Mouse (Mus musculus) MEL (cell line): ENCODE measurements around the gene Ptpn22. TPM values are rescaled to one million over a fixed set of nuclear protein-coding genes. Genes with fewer than 3 reads are reported as not detected.

Experiments used
- DNase-seq: peaks from one replicate; pipeline ENCODE4 v3.0.0; 2011; ENCODE audit warnings: low read depth, low spot score
- H3K27ac ChIP-seq: 2 replicates; pipeline ENCODE4 v1.5.1; 2012; ENCODE audit warnings: low read depth, mild to moderate bottlenecking, control low read depth, low read length, moderate library complexity; ENCODE audit not compliant: control insufficient read depth
- H3K27me3 ChIP-seq, 2 experiments: fragments of 150-350 bp in 1 of 2; sonication (generic) in 1 of 2; 2 replicates each; pipeline ENCODE4 v1.6.1; 2012; ENCODE audit warnings: low read length in 2 of 2, mild to moderate bottlenecking in 2 of 2, improper control_type of control experiment in 1 of 2, moderate library complexity in 1 of 2; ENCODE audit not compliant: insufficient read depth in 2 of 2, control insufficient read depth in 1 of 2
- H3K36me3 ChIP-seq, 2 experiments: 2 replicates each; pipeline ENCODE4 v1.6.1; 2012 to 2014; ENCODE audit warnings: low read length in 2 of 2, improper control_type of control experiment in 1 of 2, inconsistent platforms in 1 of 2, mild to moderate bottlenecking in 1 of 2; ENCODE audit not compliant: insufficient read depth in 2 of 2, control insufficient read depth in 1 of 2
- H3K4me1 ChIP-seq, 2 experiments: fragments of 150-350 bp in 1 of 2; sonication (generic) in 1 of 2; 2 replicates each; pipeline ENCODE4 v1.6.1; 2012; ENCODE audit warnings: low read length in 2 of 2, improper control_type of control experiment in 1 of 2, mild to moderate bottlenecking in 1 of 2; ENCODE audit not compliant: insufficient read depth in 2 of 2, control insufficient read depth in 1 of 2
- H3K4me3 ChIP-seq, 2 experiments: fragments of 150-350 bp in 1 of 2; sonication (generic) in 1 of 2; 2 replicates each; pipeline ENCODE4 v1.5.1; 2012; ENCODE audit warnings: low read depth in 2 of 2, low read length in 2 of 2, mild to moderate bottlenecking in 2 of 2, moderate library complexity in 2 of 2, control low read depth in 1 of 2, improper control_type of control experiment in 1 of 2; ENCODE audit not compliant: control insufficient read depth in 1 of 2, insufficient read depth in 1 of 2
- H3K79me2 ChIP-seq: 2 replicates; pipeline ENCODE4 v1.6.1; 2012; ENCODE audit warnings: mild to moderate bottlenecking, low read length, moderate library complexity; ENCODE audit not compliant: control insufficient read depth, poor library complexity, insufficient read depth
- H3K9ac ChIP-seq: 2 replicates; pipeline ENCODE4 v1.6.1; 2012; ENCODE audit warnings: low read depth, mild to moderate bottlenecking, control low read depth, low read length, moderate library complexity; ENCODE audit not compliant: control insufficient read depth, poor library complexity, severe bottlenecking
- H3K9me3 ChIP-seq: fragments of 150-350 bp; sonication (generic); replicated peaks from 2 replicates; pipeline ENCODE4 v1.6.1; 2012; ENCODE audit warnings: mild to moderate bottlenecking, low read length, improper control_type of control experiment, moderate library complexity; ENCODE audit not compliant: insufficient read depth
- BHLHE40 ChIP-seq: IDR thresholded peaks from 2 replicates; pipeline ENCODE4 v1.6.1; 2012; ENCODE audit warnings: low read depth, mild to moderate bottlenecking, inconsistent platforms, low read length, improper control_type of control experiment, borderline replicate concordance
- ELF1 ChIP-seq: IDR thresholded peaks from 2 replicates; pipeline ENCODE4 v1.6.1; 2014; ENCODE audit warnings: low read depth, mild to moderate bottlenecking, inconsistent platforms, low read length, improper control_type of control experiment, moderate library complexity
- EP300 ChIP-seq, 2 experiments: IDR thresholded peaks; 2 replicates each; pipeline ENCODE4 v1.6.1; 2011; ENCODE audit warnings: improper control_type of control experiment in 2 of 2, low read length in 2 of 2, low read depth in 1 of 2, mild to moderate bottlenecking in 1 of 2
- GABPA ChIP-seq: IDR thresholded peaks from 2 replicates; pipeline ENCODE4 v1.6.1; 2012; ENCODE audit warnings: low read depth, mild to moderate bottlenecking, inconsistent platforms, low read length, improper control_type of control experiment, moderate library complexity
- GATA1 ChIP-seq: IDR thresholded peaks from 2 replicates; pipeline ENCODE4 v1.6.1; 2011; ENCODE audit warnings: low read depth, low read length, improper control_type of control experiment
- JUND ChIP-seq: IDR thresholded peaks from 2 replicates; pipeline ENCODE4 v1.6.1; 2011; ENCODE audit warnings: low read depth, mild to moderate bottlenecking, improper control_type of control experiment, low read length
- MAFK ChIP-seq: IDR thresholded peaks from 2 replicates; pipeline ENCODE4 v1.6.1; 2011; ENCODE audit warnings: low read depth, mild to moderate bottlenecking, low read length, improper control_type of control experiment, borderline replicate concordance
- MAX ChIP-seq: IDR thresholded peaks from 2 replicates; pipeline ENCODE4 v1.6.1; 2011; ENCODE audit warnings: low read length, improper control_type of control experiment
- MXI1 ChIP-seq: IDR thresholded peaks from 2 replicates; pipeline ENCODE4 v1.6.1; 2011; ENCODE audit warnings: mild to moderate bottlenecking, low read depth, low read length, improper control_type of control experiment
- POLR2AphosphoS2 ChIP-seq: IDR thresholded peaks from 2 replicates; pipeline ENCODE4 v1.6.1; 2011; ENCODE audit warnings: low read length, improper control_type of control experiment
- POLR2AphosphoS5 ChIP-seq: IDR thresholded peaks from 2 replicates; pipeline ENCODE4 v1.6.1; 2012; ENCODE audit warnings: low read depth, borderline replicate concordance, mild to moderate bottlenecking, inconsistent platforms, low read length, moderate library complexity, mixed read lengths
- RAD21 ChIP-seq: IDR thresholded peaks from 2 replicates; pipeline ENCODE4 v1.6.1; 2011; ENCODE audit warnings: mild to moderate bottlenecking, low read depth, low read length, improper control_type of control experiment
- SIN3A ChIP-seq: IDR thresholded peaks from 2 replicates; pipeline ENCODE4 v1.6.1; 2012; ENCODE audit warnings: low read length, improper control_type of control experiment, inconsistent platforms
- SMC3 ChIP-seq: IDR thresholded peaks from 2 replicates; pipeline ENCODE4 v1.6.1; 2011; ENCODE audit warnings: low read depth, low read length, improper control_type of control experiment
- TAL1 ChIP-seq: IDR thresholded peaks from 2 replicates; pipeline ENCODE4 v1.6.1; 2012; ENCODE audit warnings: mild to moderate bottlenecking, inconsistent platforms, low read length, moderate library complexity, mixed read lengths
- UBTF ChIP-seq: IDR thresholded peaks from 2 replicates; pipeline ENCODE4 v1.6.1; 2012; ENCODE audit warnings: low read depth, mild to moderate bottlenecking, inconsistent platforms, low read length, improper control_type of control experiment, moderate library complexity, borderline replicate concordance; ENCODE audit not compliant: insufficient read depth
- ZC3H11A ChIP-seq: IDR thresholded peaks from 2 replicates; pipeline ENCODE4 v1.6.1; 2012; ENCODE audit warnings: low read depth, mild to moderate bottlenecking, inconsistent platforms, low read length, improper control_type of control experiment
- ZKSCAN1 ChIP-seq: IDR thresholded peaks from 2 replicates; pipeline ENCODE4 v1.6.1; 2012; ENCODE audit warnings: low read depth, mild to moderate bottlenecking, inconsistent platforms, low read length, improper control_type of control experiment, moderate library complexity
- ZMIZ1 ChIP-seq: IDR thresholded peaks from 2 replicates; pipeline ENCODE4 v1.6.1; 2012; ENCODE audit warnings: low read depth, mild to moderate bottlenecking, inconsistent platforms, low read length, improper control_type of control experiment, moderate library complexity
- ZNF384 ChIP-seq: IDR thresholded peaks from 2 replicates; pipeline ENCODE4 v1.6.1; 2012; ENCODE audit warnings: low read depth, mild to moderate bottlenecking, inconsistent platforms, low read length, improper control_type of control experiment
- polyA plus RNA-seq, 2 experiments: library from polyadenylated mRNA; stranded (reverse) in 1 of 2; unstranded in 1 of 2; fragments of >175 nt in 1 of 2; fragments of >200 nt in 1 of 2; gene quantifications; 2 replicates each; pipeline versions ENCODE4 v1.2.1 to v1.2.4; 2012; ENCODE audit warnings: low replicate concordance in 2 of 2, low read depth in 1 of 2; ENCODE audit not compliant: insufficient read length in 2 of 2, insufficient read depth in 1 of 2, missing spikeins in 1 of 2
- total RNA-seq: library from RNA; depleted of rRNA; stranded (reverse); fragments of 300-350 nt; gene quantifications from 2 replicates; pipeline ENCODE4 v1.2.3, GENCODE M21; 2012

The Ptpn22 gene
- total and polyA plus RNA-seq, 3 experiments: 0.06 TPM; not detected in 2

- H3K4me1 ChIP-seq: peaks cover 0 to 5% of the 10 kb centered on the region in 2 experiments; a peak in 2 of 4 replicates
- H3K9me3 ChIP-seq: no peaks in the 10 kb centered on the region
- TF ChIP-seq SIN3A (no peak), UBTF (no peak), RAD21 (no peak), MAFK (no peak), GATA1 (no peak; the same call in 1 of the 2 replicates), POLR2AphosphoS5 (no peak), ZNF384 (no peak), EP300 (IDR thresholded peaks at IDR 0.05; ENCODE audit: low read depth in 1 of 2, low read length in 2 of 2) (no peak), ZKSCAN1 (no peak), JUND (no peak), GABPA (no peak), TAL1 (no peak), ELF1 (no peak)
- DNase-seq: peak; percentile 17
- H3K27me3 ChIP-seq: no peaks in the 10 kb centered on the region
- H3K79me2 ChIP-seq: no peaks in the 10 kb centered on the region
- no peak overlapping the region for H3K4me3 ChIP-seq
- no peak overlapping the region for H3K27ac ChIP-seq
- H3K36me3 ChIP-seq: peaks cover 0 to 5% of the 10 kb centered on the region in 2 experiments; a peak in 2 of 4 replicates
- H3K9ac ChIP-seq: no peak overlapping the region
Observed at GRCm38 (mm10) chr3:103850644-103851363, 8.8 kb upstream of the Ptpn22 start.

DNA sequence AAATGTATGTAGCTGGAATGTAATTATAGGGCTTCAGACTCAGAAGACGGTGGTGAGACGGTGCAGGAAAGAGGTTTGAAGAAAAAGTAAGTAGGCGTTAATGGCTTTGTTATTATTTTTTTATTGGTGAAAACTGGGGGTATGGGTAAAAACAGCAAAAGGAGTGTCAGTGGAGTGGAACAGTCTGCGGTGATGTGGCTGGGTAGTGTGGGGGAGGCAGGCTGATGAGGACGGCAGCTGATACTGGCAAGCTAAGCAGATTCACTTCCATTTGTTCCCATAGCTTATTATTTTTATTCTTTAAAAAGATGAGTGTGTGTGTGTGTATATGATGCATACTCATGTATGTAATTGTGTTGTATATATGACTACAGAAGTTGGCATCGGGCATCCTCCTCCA lies 8.1 kb upstream of the Ptpn22 start:
- H3K79me2 ChIP-seq: no peaks in the 10 kb centered on the region
- TF ChIP-seq SMC3 (no peak), ZC3H11A (no peak), RAD21 (no peak), BHLHE40 (no peak), ZMIZ1 (no peak), ELF1 (no peak), POLR2AphosphoS2 (no peak), MAX (no peak), MXI1 (no peak)
- TF ChIP-seq, all 39 proteins: peak for 0
- Histone ChIP-seq H3K36me3 (peaks cover 0 to 5% of the 10 kb centered on the region in 2 experiments; a peak in 2 of 4 replicates), H3K9ac (no peak overlapping the region), H3K9me3 (no peaks in the 10 kb centered on the region), H3K4me3 (no peak overlapping the region), H3K4me1 (peaks cover 0 to 5% of the 10 kb centered on the region in 2 experiments; a peak in 2 of 4 replicates), H3K27ac (no peak overlapping the region), H3K27me3 (no peaks in the 10 kb centered on the region)
- DNase-seq: no peak
